Comparison of ENCODE assay signal across 8 mouse cellular contexts in the genomic region with DNA sequence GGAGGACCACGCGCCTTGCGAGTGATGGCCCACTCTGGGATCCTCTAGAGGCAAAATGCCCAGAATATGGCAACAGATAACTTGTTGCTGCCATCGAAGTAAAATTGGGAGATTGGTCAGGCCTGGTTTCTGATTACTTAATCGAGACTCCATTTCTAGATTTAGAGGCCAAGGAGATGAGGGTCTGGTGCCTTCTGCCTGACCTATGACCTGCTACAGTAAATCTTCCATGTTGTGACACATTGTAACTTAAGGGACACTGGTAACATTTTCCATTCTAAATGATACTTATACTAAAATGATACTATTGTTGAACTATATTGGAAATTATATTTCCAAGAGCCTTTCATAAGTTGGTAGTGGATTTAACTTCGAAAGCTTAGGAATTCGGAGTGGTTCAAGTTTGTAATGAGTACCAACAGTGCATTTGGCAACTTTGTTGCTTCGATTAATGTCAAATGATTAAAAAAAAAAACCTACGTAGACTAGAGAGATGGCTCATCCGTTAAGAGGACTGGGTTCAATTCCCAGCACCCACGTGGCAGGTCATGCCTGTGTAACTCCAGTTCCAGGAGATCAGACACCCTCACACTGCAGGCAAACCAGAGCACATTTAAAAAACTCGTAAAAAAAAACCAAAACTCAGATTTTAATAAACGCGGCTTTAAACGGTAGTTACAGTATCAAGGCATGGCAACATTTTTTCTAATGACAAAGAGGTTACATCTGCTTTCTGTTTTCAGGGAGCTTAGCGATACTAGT. TPM values are rescaled to one million over a fixed set of nuclear protein-coding genes. Genes with fewer than 3 reads are reported as not detected.
DNase-seq lines count a peak whose midpoint lies in the region; ATAC-seq and TF ChIP-seq lines count a peak whose summit lies in the region.

No protein-coding gene starts in this region.

- TF ChIP-seq CTCF in heart, postnatal 0 days (IDR thresholded peaks at IDR 0.05; ENCODE audit: low read depth), result no peak
- TF ChIP-seq CTCF in MEL (IDR thresholded peaks at IDR 0.05 in 2 of 3, conservative IDR thresholded peaks at IDR 0.05 in 1 of 3; ENCODE audit: control insufficient read depth in 1 of 3, insufficient read depth in 1 of 3, low read depth in 2 of 3, low read length in 3 of 3, poor library complexity in 1 of 3, severe bottlenecking in 1 of 3), result no peak

- no peaks in the 10 kb centered on the region for H3K27me3 ChIP-seq in heart, postnatal 0 days (ENCODE audit: control insufficient read depth, insufficient read depth, low read length)
- no peaks in the 10 kb centered on the region for H3K27me3 ChIP-seq in MEL (ENCODE audit: control insufficient read depth in 1 of 2, insufficient read depth in 2 of 2, low read length in 2 of 2)
- H3K27me3 ChIP-seq in forebrain, embryonic 16.5 days (replicated peaks; ENCODE audit: control insufficient read depth, insufficient read depth, low read length), result no peaks in the 10 kb centered on the region

- TF ChIP-seq POLR2A in MEL (IDR thresholded peaks at IDR 0.05; ENCODE audit: control insufficient read depth in 1 of 2, insufficient read depth in 1 of 2, low read depth in 1 of 2, low read length in 2 of 2, poor library complexity in 1 of 2), result 0 out of 4 replicates have a peak, but pooled peaks of 1 of the 2 experiments have one; percentile 37

- no peaks in the 10 kb centered on the region for H3K9me3 ChIP-seq in heart, postnatal 0 days (replicated peaks; ENCODE audit: control insufficient read depth, low read length)
- no peaks in the 10 kb centered on the region for H3K9me3 ChIP-seq in MEL (replicated peaks; ENCODE audit: insufficient read depth, low read length)
- no peaks in the 10 kb centered on the region for H3K9me3 ChIP-seq in forebrain, embryonic 16.5 days (ENCODE audit: control insufficient read depth, low read length)

- H3K79me2 ChIP-seq in MEL (ENCODE audit: control insufficient read depth, insufficient read depth, low read length, poor library complexity), result peaks cover 51% of the 10 kb centered on the region
- H3K79me2 ChIP-seq in macrophage (ENCODE audit: inconsistent target), result peaks cover 49% of the 10 kb centered on the region

- no peak for TF ChIP-seq RAD21 in MEL (IDR thresholded peaks at IDR 0.05; ENCODE audit: low read depth, low read length)

- peaks cover 22% of the 10 kb centered on the region for H3K36me3 ChIP-seq in heart, postnatal 0 days (replicated peaks; ENCODE audit: control insufficient read depth, insufficient read depth, low read length)
- H3K36me3 ChIP-seq in MEL (ENCODE audit: control insufficient read depth in 1 of 2, insufficient read depth in 2 of 2, low read length in 2 of 2), result peaks cover 35 to 43% of the 10 kb centered on the region in 2 experiments
- H3K36me3 ChIP-seq in forebrain, embryonic 16.5 days (ENCODE audit: control insufficient read depth, insufficient read depth), result peaks cover 2% of the 10 kb centered on the region
- H3K36me3 ChIP-seq in macrophage (ENCODE audit: inconsistent target), result no peaks in the 10 kb centered on the region

- no peak for TF ChIP-seq EP300 in heart, postnatal 0 days (IDR thresholded peaks at IDR 0.05; ENCODE audit: low read depth)
- no peak for TF ChIP-seq EP300 in MEL (IDR thresholded peaks at IDR 0.05; ENCODE audit: low read depth in 1 of 2, low read length in 2 of 2)

- 14% methylated on average over 16 of the region's 16 CpGs for WGBS in heart, postnatal 0 days
- WGBS in forebrain, embryonic 16.5 days, result 11% methylated on average over 16 of the region's 16 CpGs
- 24% methylated on average over 13 of the region's 16 CpGs for WGBS in macrophage (ENCODE audit: missing documents)

- H3K4me1 ChIP-seq in heart, postnatal 0 days (ENCODE audit: control insufficient read depth, insufficient read depth), result peaks cover 3% of the 10 kb centered on the region; the same call in 1 of the 2 replicates
- H3K4me1 ChIP-seq in MEL (ENCODE audit: control insufficient read depth in 1 of 2, insufficient read depth in 2 of 2, low read length in 2 of 2), result peaks cover 2 to 13% of the 10 kb centered on the region in 2 experiments; a peak in 2 of 4 replicates
- peaks cover 16% of the 10 kb centered on the region for H3K4me1 ChIP-seq in forebrain, embryonic 16.5 days (replicated peaks; ENCODE audit: control insufficient read depth, insufficient read depth, low read length)

- H3K9ac ChIP-seq in heart, postnatal 0 days (replicated peaks; ENCODE audit: low read depth, low read length), result peak overlapping the region; percentile 99
- H3K9ac ChIP-seq in MEL (ENCODE audit: control insufficient read depth, low read depth, low read length, poor library complexity, severe bottlenecking), result peak overlapping the region; percentile 96
- H3K9ac ChIP-seq in forebrain, embryonic 16.5 days (replicated peaks; ENCODE audit: low read depth, low read length), result peak overlapping the region; percentile 99

- peak overlapping the region; percentile 99 for H3K4me3 ChIP-seq in heart, postnatal 0 days (ENCODE audit: low read depth, low read length)
- H3K4me3 ChIP-seq in MEL (ENCODE audit: control insufficient read depth in 1 of 2, insufficient read depth in 1 of 2, low read depth in 2 of 2, low read length in 2 of 2), result peak overlapping the region; percentile 59 to 68
- H3K4me3 ChIP-seq in forebrain, embryonic 16.5 days (replicated peaks; ENCODE audit: low read length), result peak overlapping the region; percentile 96
- H3K4me3 ChIP-seq in macrophage (ENCODE audit: inconsistent target), result peak overlapping the region; percentile 55

- H3K27ac ChIP-seq in heart, postnatal 0 days (ENCODE audit: low read depth), result peak overlapping the region; percentile 100
- H3K27ac ChIP-seq in MEL (ENCODE audit: control insufficient read depth, low read depth, low read length), result peak overlapping the region; percentile 75
- peak overlapping the region; percentile 95 for H3K27ac ChIP-seq in forebrain, embryonic 16.5 days (ENCODE audit: low read length)
- peak overlapping the region; percentile 32 for H3K27ac ChIP-seq in macrophage

- DNase-seq in heart, postnatal 0 days (ENCODE audit: low spot score), result no peak
- DNase-seq in heart, adult 9 months (ENCODE audit: low spot score in 2 of 2), result no peak
- peak; percentile 57 for DNase-seq in MEL (ENCODE audit: low read depth, low spot score)
- no peak for DNase-seq in spleen, adult 12 weeks (ENCODE audit: low spot score)
- DNase-seq in lung, postnatal 25 days (ENCODE audit: low spot score), result no peak

- no peak for ATAC-seq in heart, postnatal 0 days (ENCODE audit: insufficient read depth, low read depth)
- ATAC-seq in forebrain, embryonic 16.5 days, result no peak
- no peak for ATAC-seq in megakaryocyte-erythroid progenitor cell, adult 5-6 weeks (replicated peaks; ENCODE audit: low FRiP score, low TSS enrichment, poor library complexity, severe bottlenecking)

- peak overlapping the region; percentile 59 for H3K4me2 ChIP-seq in heart, postnatal 0 days (ENCODE audit: low read depth, low read length)
- H3K4me2 ChIP-seq in forebrain, embryonic 16.5 days (ENCODE audit: low read length), result peak overlapping the region; percentile 65

TF ChIP-seq in MEL, 35 proteins besides CTCF, POLR2A, EP300 and RAD21 (continues in another document):
- TF ChIP-seq ELF1 (IDR thresholded peaks at IDR 0.05; ENCODE audit: low read depth, low read length) (no peak), GATA1 (IDR thresholded peaks at IDR 0.05; ENCODE audit: low read depth, low read length) (no peak), MYC (IDR thresholded peaks at IDR 0.05; ENCODE audit: low read depth, low read length) (peak; percentile 71), TCF12 (IDR thresholded peaks at IDR 0.05; ENCODE audit: low read depth, low read length) (no peak), JUND (IDR thresholded peaks at IDR 0.05; ENCODE audit: low read depth, low read length) (no peak), CHD1 (IDR thresholded peaks at IDR 0.05; ENCODE audit: low read depth, low read length) (peak; percentile 53; the same call in 1 of the 2 replicates), MAX (IDR thresholded peaks at IDR 0.05; ENCODE audit: low read length) (peak; percentile 76), ETS1 (IDR thresholded peaks at IDR 0.05; ENCODE audit: low read depth, low read length) (no peak), KAT2A (conservative IDR thresholded peaks at IDR 0.05; ENCODE audit: low read depth, low read length) (no peak), ZNF384 (IDR thresholded peaks at IDR 0.05; ENCODE audit: low read depth, low read length) (peak; percentile 61), SMC3 (IDR thresholded peaks at IDR 0.05; ENCODE audit: low read depth, low read length) (no peak; the same call in 1 of the 2 replicates), HCFC1 (IDR thresholded peaks at IDR 0.05; ENCODE audit: low read depth, low read length) (peak; percentile 3; the same call in 1 of the 2 replicates), USF1 (IDR thresholded peaks at IDR 0.05; ENCODE audit: low read depth, low read length) (0 out of 2 replicates have a peak, but pooled peaks have one; percentile 7), RCOR1 (IDR thresholded peaks at IDR 0.05; ENCODE audit: low read depth, low read length) (0 out of 2 replicates have a peak, but pooled peaks have one; percentile 33), UBTF (IDR thresholded peaks at IDR 0.05; ENCODE audit: borderline replicate concordance, insufficient read depth, low read depth, low read length) (no peak), MEF2A (IDR thresholded peaks at IDR 0.05; ENCODE audit: extremely low read depth, insufficient replicate concordance, low read depth, low read length, poor library complexity, severe bottlenecking) (no peak), ZKSCAN1 (IDR thresholded peaks at IDR 0.05; ENCODE audit: low read depth, low read length) (no peak), USF2 (IDR thresholded peaks at IDR 0.05; ENCODE audit: borderline replicate concordance in 1 of 2, insufficient read depth in 1 of 2, low read depth in 1 of 2, low read length in 2 of 2) (no peak), CHD2 (IDR thresholded peaks at IDR 0.05; ENCODE audit: low read length) (no peak)

RNA-seq across cellular contexts. Expression of a gene that starts 1.5 kb away (rescaled TPM):
- 61.2 and 102 TPM in 2 replicates for total RNA-seq in heart, postnatal 0 days (2014; rRNA removed; ENCODE audit: low replicate concordance)
- 45.8 and 65.9 TPM in 2 replicates for polyA plus RNA-seq in heart, postnatal 0 days (2015; fragmentation: Nextera tagmentation; extraction: Ambion mirVana)
- total RNA-seq in MEL (2012; rRNA removed), result 262 and 275 TPM in 2 replicates
- 100 to 1,000 TPM; 146 to 267 TPM for polyA plus RNA-seq in MEL (2012; ENCODE audit: insufficient read depth in 1 of 2, insufficient read length in 2 of 2, low read depth in 1 of 2, low replicate concordance in 2 of 2, missing spikeins in 1 of 2)
- polyA plus RNA-seq in forebrain, embryonic 16.5 days (2015; fragmentation: Nextera tagmentation; extraction: Ambion mirVana), result 121 and 133 TPM in 2 replicates
- total RNA-seq in macrophage (2018; cell fraction: chromatin; rRNA removed), result 100 to 1,000 TPM; 145 to 573 (median 205) TPM
- total RNA-seq in macrophage (2018; cell fraction: cytosol; rRNA removed), result 100 to 1,000 TPM; 102 to 274 (median 170) TPM
- 100 to 1,000 TPM; 109 to 327 (median 189) TPM for total RNA-seq in macrophage (2018; cell fraction: nucleus; rRNA removed)
- 152 to 160 TPM (median 158 TPM) in 3 replicates for polyA plus RNA-seq in macrophage (2018)
- 217 and 234 TPM in 2 replicates for total RNA-seq in megakaryocyte-erythroid progenitor cell, adult 5-6 weeks (2014; fragmentation: Nextera tagmentation)
- total RNA-seq in megakaryocyte-erythroid progenitor cell, adult 5-6 weeks (2017), result 759 and 878 TPM in 2 replicates

Comparison
In these comparisons a context has a peak if more than half of its experiments do, and no peak if none do; other contexts are left out.
1. H3K27ac ChIP-seq: peak in every context shown above with its lines; median percentile 100 in heart, postnatal 0 days; 95 in forebrain, embryonic 16.5 days; 75 in MEL; 32 in macrophage.